Mouse (Mus musculus): Measurements from ENCODE around the gene Ets2. TPM values are rescaled to one million over a fixed set of nuclear protein-coding genes. Genes with fewer than 3 reads are reported as not detected.

Ets2 gene
- polyA plus RNA-seq, 1 experiment from 2014 or later, result 13.5 TPM

- H3K4me3 ChIP-seq (ENCODE audit: low read depth, low read length), result no peak overlapping the region
- H3K9ac ChIP-seq (replicated peaks), result no peak overlapping the region
- DNase-seq (no peak), ATAC-seq (no peak)
- peaks cover 10% of the 10 kb centered on the region for H3K4me1 ChIP-seq (ENCODE audit: insufficient read depth)
- no peaks in the 10 kb centered on the region for H3K9me3 ChIP-seq (ENCODE audit: low read length)
- no peaks in the 10 kb centered on the region for H3K36me3 ChIP-seq (replicated peaks; ENCODE audit: insufficient read depth, low read length)
- 59% methylated on average over 6 of the region's 6 CpGs for WGBS (ENCODE audit: insufficient replicate concordance)
- no peaks in the 10 kb centered on the region for H3K27me3 ChIP-seq (ENCODE audit: insufficient read depth, low read length)
- H3K27ac ChIP-seq (ENCODE audit: low read depth), result peak overlapping the region; percentile 59
- no peak overlapping the region for H3K4me2 ChIP-seq (ENCODE audit: low read depth, low read length)
- TF ChIP-seq EP300 (IDR thresholded peaks at IDR 0.05; ENCODE audit: low read depth), result no peak
Observed at GRCm38 (mm10) chr16:95686246-95686645, 15.6 kb upstream of the Ets2 start.

- H3K9me3 ChIP-seq (ENCODE audit: low read length), result no peaks in the 10 kb centered on the region
- H3K4me3 ChIP-seq (ENCODE audit: low read depth, low read length), result no peak overlapping the region
- no peaks in the 10 kb centered on the region for H3K36me3 ChIP-seq (replicated peaks; ENCODE audit: insufficient read depth, low read length)
- no peak overlapping the region for H3K9ac ChIP-seq (replicated peaks)
- no peak overlapping the region for H3K4me2 ChIP-seq (ENCODE audit: low read depth, low read length)
- H3K27ac ChIP-seq (ENCODE audit: low read depth), result no peak overlapping the region
- ATAC-seq (no peak), DNase-seq (no peak)
- TF ChIP-seq EP300 (IDR thresholded peaks at IDR 0.05; ENCODE audit: low read depth), result no peak
- no peak for TF ChIP-seq CTCF (IDR thresholded peaks at IDR 0.05; ENCODE audit: low read depth)
- 78% methylated on average over 8 of the region's 8 CpGs for WGBS (ENCODE audit: insufficient replicate concordance)
- H3K4me1 ChIP-seq (ENCODE audit: insufficient read depth), result peaks cover 8% of the 10 kb centered on the region
- H3K27me3 ChIP-seq (ENCODE audit: insufficient read depth, low read length), result no peaks in the 10 kb centered on the region
Observed at GRCm38 (mm10) chr16:95686901-95687300, 15.0 kb upstream of the Ets2 start.

- Histone ChIP-seq H3K36me3 (replicated peaks; ENCODE audit: insufficient read depth, low read length) (no peaks in the 10 kb centered on the region), H3K9ac (replicated peaks) (no peak overlapping the region), H3K27ac (ENCODE audit: low read depth) (no peak overlapping the region), H3K27me3 (ENCODE audit: insufficient read depth, low read length) (no peaks in the 10 kb centered on the region), H3K9me3 (ENCODE audit: low read length) (no peaks in the 10 kb centered on the region), H3K4me1 (ENCODE audit: insufficient read depth) (peaks cover 5% of the 10 kb centered on the region; the same call in 1 of the 2 replicates), H3K4me3 (ENCODE audit: low read depth, low read length) (no peak overlapping the region), H3K4me2 (ENCODE audit: low read depth, low read length) (no peak overlapping the region)
- TF ChIP-seq CTCF (IDR thresholded peaks at IDR 0.05; ENCODE audit: low read depth) (0 out of 2 replicates have a peak, but pooled peaks have one; percentile 4), EP300 (IDR thresholded peaks at IDR 0.05; ENCODE audit: low read depth) (no peak)
- WGBS (ENCODE audit: insufficient replicate concordance), result 80% methylated on average over 4 of the region's 4 CpGs
- ATAC-seq (no peak), DNase-seq (no peak)
Observed at GRCm38 (mm10) chr16:95688010-95688409, 13.9 kb upstream of the Ets2 start.

- 75% methylated on average over 6 of the region's 6 CpGs for WGBS (ENCODE audit: insufficient replicate concordance)
- Histone ChIP-seq H3K9me3 (ENCODE audit: low read length) (no peaks in the 10 kb centered on the region), H3K9ac (replicated peaks) (no peak overlapping the region), H3K4me2 (ENCODE audit: low read depth, low read length) (no peak overlapping the region), H3K4me1 (ENCODE audit: insufficient read depth) (peaks cover 11% of the 10 kb centered on the region; the same call in 1 of the 2 replicates), H3K27ac (ENCODE audit: low read depth) (no peak overlapping the region), H3K4me3 (ENCODE audit: low read depth, low read length) (no peak overlapping the region), H3K27me3 (ENCODE audit: insufficient read depth, low read length) (no peaks in the 10 kb centered on the region), H3K36me3 (replicated peaks; ENCODE audit: insufficient read depth, low read length) (no peaks in the 10 kb centered on the region)
- ATAC-seq, result no peak
- no peak for DNase-seq
- TF ChIP-seq CTCF (IDR thresholded peaks at IDR 0.05; ENCODE audit: low read depth), result no peak
- no peak for TF ChIP-seq EP300 (IDR thresholded peaks at IDR 0.05; ENCODE audit: low read depth)
Observed at GRCm38 (mm10) chr16:95696599-95696998, 5.3 kb upstream of the Ets2 start.

- H3K4me1 ChIP-seq (ENCODE audit: insufficient read depth), result peaks cover 18% of the 10 kb centered on the region
- no peak overlapping the region for H3K4me2 ChIP-seq (ENCODE audit: low read depth, low read length)
- WGBS (ENCODE audit: insufficient replicate concordance), result 54% methylated on average over 3 of the region's 3 CpGs
- H3K36me3 ChIP-seq (replicated peaks; ENCODE audit: insufficient read depth, low read length), result no peaks in the 10 kb centered on the region
- DNase-seq (no peak), ATAC-seq (no peak)
- H3K4me3 ChIP-seq (ENCODE audit: low read depth, low read length), result no peak overlapping the region
- no peaks in the 10 kb centered on the region for H3K9me3 ChIP-seq (ENCODE audit: low read length)
- TF ChIP-seq CTCF (IDR thresholded peaks at IDR 0.05; ENCODE audit: low read depth) (no peak), EP300 (IDR thresholded peaks at IDR 0.05; ENCODE audit: low read depth) (no peak)
- no peaks in the 10 kb centered on the region for H3K27me3 ChIP-seq (ENCODE audit: insufficient read depth, low read length)
- H3K27ac ChIP-seq (ENCODE audit: low read depth), result peak overlapping the region; percentile 56
- no peak overlapping the region for H3K9ac ChIP-seq (replicated peaks)
Observed at GRCm38 (mm10) chr16:95699721-95700120, 2.2 kb upstream of the Ets2 start.

GRCm38 (mm10) chr16:95700224-95700623 lies 1.7 kb upstream of the Ets2 start:
- TF ChIP-seq CTCF (IDR thresholded peaks at IDR 0.05; ENCODE audit: low read depth) (no peak), EP300 (IDR thresholded peaks at IDR 0.05; ENCODE audit: low read depth) (no peak)
- no peaks in the 10 kb centered on the region for H3K36me3 ChIP-seq (replicated peaks; ENCODE audit: insufficient read depth, low read length)
- H3K4me2 ChIP-seq (ENCODE audit: low read depth, low read length), result no peak overlapping the region
- ATAC-seq, result no peak
- 60% methylated on average over 7 of the region's 7 CpGs for WGBS (ENCODE audit: insufficient replicate concordance)
- H3K27ac ChIP-seq (ENCODE audit: low read depth), result peak overlapping the region; percentile 26; the same call in 1 of the 2 replicates
- H3K4me1 ChIP-seq (ENCODE audit: insufficient read depth), result peaks cover 21% of the 10 kb centered on the region
- H3K4me3 ChIP-seq (ENCODE audit: low read depth, low read length), result no peak overlapping the region
- H3K9me3 ChIP-seq (ENCODE audit: low read length), result no peaks in the 10 kb centered on the region
- H3K9ac ChIP-seq (replicated peaks), result no peak overlapping the region
- no peak for DNase-seq
- no peaks in the 10 kb centered on the region for H3K27me3 ChIP-seq (ENCODE audit: insufficient read depth, low read length)
